Comparison of ENCODE assay signal across 8 mouse cellular contexts in the genomic region with DNA sequence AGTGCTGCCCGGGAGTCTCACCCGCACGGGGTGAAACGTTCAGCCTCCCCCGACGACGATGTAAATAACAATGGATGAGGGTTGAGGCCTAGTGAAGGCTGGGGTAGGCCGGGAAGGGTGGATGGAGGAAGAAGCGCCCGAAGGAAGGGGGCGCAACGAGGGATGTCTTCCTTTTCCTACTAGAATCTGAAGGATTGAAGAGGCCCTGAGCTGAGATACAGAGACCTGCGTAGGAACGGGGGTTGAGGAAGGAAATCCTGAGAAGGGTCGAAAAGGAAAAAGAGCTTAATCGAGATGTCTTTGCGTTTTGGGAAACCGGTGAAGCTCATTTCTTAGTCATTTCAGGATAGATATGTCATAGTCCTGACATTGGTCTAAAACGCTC. TPM values are rescaled to one million over a fixed set of nuclear protein-coding genes. Genes with fewer than 3 reads are reported as not detected.
A peak's percentile ranks its signal among the peaks of the same experiment; 100 is the strongest.
DNase-seq lines count a peak whose midpoint lies in the region; ATAC-seq lines count a peak whose summit lies in the region.

No protein-coding gene starts in this region.

- WGBS in heart, embryonic 15.5 days: under 1% methylated on average over 19 of the region's 19 CpGs
- under 1% methylated on average over 19 of the region's 19 CpGs for WGBS in hindbrain, embryonic 13.5 days
- under 1% methylated on average over 19 of the region's 19 CpGs for WGBS in midbrain, embryonic 12.5 days

- H3K27me3 ChIP-seq in heart, embryonic 15.5 days: no peaks in the 10 kb centered on the region
- no peaks in the 10 kb centered on the region for H3K27me3 ChIP-seq in hindbrain, embryonic 13.5 days
- H3K27me3 ChIP-seq in midbrain, embryonic 12.5 days: no peaks in the 10 kb centered on the region

- DNase-seq in heart, adult 11 months: no peak
- no peak for DNase-seq in right cerebral cortex, postnatal 14 days
- no peak for DNase-seq in layer of hippocampus, adult 18-20 months (ENCODE audit: low spot score in 2 of 2)
- no peak for DNase-seq in cerebellum, adult 9-11 months

- peak overlapping the region; percentile 94 for H3K27ac ChIP-seq in heart, embryonic 15.5 days
- H3K27ac ChIP-seq in hindbrain, embryonic 13.5 days: peak overlapping the region; percentile 98
- peak overlapping the region; percentile 96 for H3K27ac ChIP-seq in midbrain, embryonic 12.5 days (replicated peaks)

- H3K4me3 ChIP-seq in heart, embryonic 15.5 days: peak overlapping the region; percentile 75
- H3K4me3 ChIP-seq in hindbrain, embryonic 13.5 days: peak overlapping the region; percentile 67
- H3K4me3 ChIP-seq in midbrain, embryonic 12.5 days: peak overlapping the region; percentile 65

- peak overlapping the region; percentile 84 for H3K9ac ChIP-seq in heart, embryonic 15.5 days
- peak overlapping the region; percentile 91 for H3K9ac ChIP-seq in hindbrain, embryonic 13.5 days
- H3K9ac ChIP-seq in midbrain, embryonic 12.5 days (replicated peaks): peak overlapping the region; percentile 87

- peaks cover 22% of the 10 kb centered on the region for H3K4me1 ChIP-seq in heart, embryonic 15.5 days (replicated peaks)
- peaks cover 26% of the 10 kb centered on the region for H3K4me1 ChIP-seq in hindbrain, embryonic 13.5 days (replicated peaks)
- H3K4me1 ChIP-seq in midbrain, embryonic 12.5 days: peaks cover 20% of the 10 kb centered on the region

- ATAC-seq in heart, embryonic 15.5 days (replicated peaks; ENCODE audit: insufficient number of reproducible peaks, insufficient read depth, low FRiP score, low read depth): peak; percentile 77
- ATAC-seq in activated CD4-positive, CD25-positive, alpha-beta regulatory T cell, adult 4 months: peak; percentile 41
- ATAC-seq in hindbrain, embryonic 13.5 days (ENCODE audit: low FRiP score): peak; percentile 93
- peak; percentile 86 for ATAC-seq in midbrain, embryonic 12.5 days (ENCODE audit: low FRiP score, low read depth)

- H3K9me3 ChIP-seq in heart, embryonic 15.5 days (replicated peaks): no peaks in the 10 kb centered on the region
- no peaks in the 10 kb centered on the region for H3K9me3 ChIP-seq in hindbrain, embryonic 13.5 days
- no peaks in the 10 kb centered on the region for H3K9me3 ChIP-seq in midbrain, embryonic 12.5 days

- peak overlapping the region; percentile 79 for H3K4me2 ChIP-seq in heart, embryonic 15.5 days
- H3K4me2 ChIP-seq in hindbrain, embryonic 13.5 days: peak overlapping the region; percentile 87
- H3K4me2 ChIP-seq in midbrain, embryonic 12.5 days (replicated peaks): peak overlapping the region; percentile 70

- no peaks in the 10 kb centered on the region for H3K36me3 ChIP-seq in heart, embryonic 15.5 days
- no peaks in the 10 kb centered on the region for H3K36me3 ChIP-seq in hindbrain, embryonic 13.5 days
- H3K36me3 ChIP-seq in midbrain, embryonic 12.5 days: no peaks in the 10 kb centered on the region

RNA-seq across cellular contexts. Expression of gene Gm4353, which starts 9.0 kb away (rescaled TPM):
- polyA plus RNA-seq in heart, embryonic 15.5 days (2015; fragmentation: Nextera tagmentation; extraction: Ambion mirVana): 0.46 and 0.48 TPM in 2 replicates
- polyA plus RNA-seq in activated CD4-positive, CD25-positive, alpha-beta regulatory T cell, adult 4 months (2017; shearing (Covaris generic)): 1 to 10 TPM in 1 of 2 experiments, under 1 TPM in 1; 0.82 to 1.3 TPM
- 0.60 and 1.2 TPM in 2 replicates for polyA plus RNA-seq in hindbrain, embryonic 13.5 days (2015; fragmentation: Nextera tagmentation; extraction: Ambion mirVana)
- 0.68 and 0.98 TPM in 2 replicates for polyA plus RNA-seq in midbrain, embryonic 12.5 days (2016; fragmentation: Nextera tagmentation; extraction: Ambion mirVana)
- 1 to 10 TPM; 3.1 to 3.3 TPM for total RNA-seq in layer of hippocampus, adult 18-20 months (2021)

RNA-seq across cellular contexts. Expression of gene 1110004F10Rik, which starts 54.3 kb away (rescaled TPM):
- polyA plus RNA-seq in heart, embryonic 15.5 days (2015; fragmentation: Nextera tagmentation; extraction: Ambion mirVana): 156 and 163 TPM in 2 replicates
- polyA plus RNA-seq in activated CD4-positive, CD25-positive, alpha-beta regulatory T cell, adult 4 months (2017; shearing (Covaris generic)): 100 to 1,000 TPM; 200 to 234 TPM
- polyA plus RNA-seq in hindbrain, embryonic 13.5 days (2015; fragmentation: Nextera tagmentation; extraction: Ambion mirVana): 311 and 322 TPM in 2 replicates
- 319 and 321 TPM in 2 replicates for polyA plus RNA-seq in midbrain, embryonic 12.5 days (2016; fragmentation: Nextera tagmentation; extraction: Ambion mirVana)
- total RNA-seq in layer of hippocampus, adult 18-20 months (2021): 100 to 1,000 TPM; 102 to 104 TPM

RNA-seq across cellular contexts. Expression of gene Sox6, which starts 54.9 kb away (rescaled TPM):
- polyA plus RNA-seq in heart, embryonic 15.5 days (2015; fragmentation: Nextera tagmentation; extraction: Ambion mirVana): 28.4 and 31.1 TPM in 2 replicates
- not detected for polyA plus RNA-seq in activated CD4-positive, CD25-positive, alpha-beta regulatory T cell, adult 4 months (2017; shearing (Covaris generic))
- polyA plus RNA-seq in hindbrain, embryonic 13.5 days (2015; fragmentation: Nextera tagmentation; extraction: Ambion mirVana): 39.7 and 42.1 TPM in 2 replicates
- 63.2 and 65.7 TPM in 2 replicates for polyA plus RNA-seq in midbrain, embryonic 12.5 days (2016; fragmentation: Nextera tagmentation; extraction: Ambion mirVana)
- 10 to 100 TPM; 21.1 to 26.5 TPM for total RNA-seq in layer of hippocampus, adult 18-20 months (2021)

Comparison
In these comparisons a context has a peak if more than half of its experiments do, and no peak if none do; other contexts are left out.
1. ATAC-seq: peak in every context shown above with its lines; median percentile 93 in hindbrain, embryonic 13.5 days; 86 in midbrain, embryonic 12.5 days; 77 in heart, embryonic 15.5 days; 41 in activated CD4-positive, CD25-positive, alpha-beta regulatory T cell, adult 4 months.
2. RNA of gene Sox6, which starts 54.9 kb away (polyA plus RNA-seq): 63.2 to 65.7 TPM in midbrain, embryonic 12.5 days, 39.7 to 42.1 TPM in hindbrain, embryonic 13.5 days and 28.4 to 31.1 TPM in heart, embryonic 15.5 days; not detected in activated CD4-positive, CD25-positive, alpha-beta regulatory T cell, adult 4 months; every median in the first group is over 10 times any median in the second.
3. Peak in every context shown above with its lines, with median percentiles within 50 percentile points of each other: H3K27ac ChIP-seq, H3K4me2 ChIP-seq, H3K4me3 ChIP-seq and H3K9ac ChIP-seq.